ENCODE assay signal across 8 mouse cellular contexts in genomic region chr10:8517591-8518140, GRCm38 (mm10). TPM values are rescaled to one million over a fixed set of nuclear protein-coding genes. Genes with fewer than 3 reads are reported as not detected.
A peak's percentile ranks its signal among the peaks of the same experiment; 100 is the strongest.
DNase-seq lines count a peak whose midpoint lies in the region; ATAC-seq lines count a peak whose summit lies in the region.

No protein-coding gene starts in this region.

- no peaks in the 10 kb centered on the region for H3K9me3 ChIP-seq in embryonic facial prominence, embryonic 10.5 days
- no peaks in the 10 kb centered on the region for H3K9me3 ChIP-seq in intestine, embryonic 14.5 days (ENCODE audit: control insufficient read depth, low read length)
- no peaks in the 10 kb centered on the region for H3K9me3 ChIP-seq in midbrain, embryonic 16.5 days (replicated peaks; ENCODE audit: control insufficient read depth, low read length, poor library complexity, severe bottlenecking)

- peak; percentile 9 to 23 for DNase-seq in layer of hippocampus, postnatal 36 days
- no peak for DNase-seq in layer of hippocampus, postnatal 10 days (ENCODE audit: low spot score in 2 of 2)
- peak; percentile 61 for DNase-seq in R1 (ENCODE audit: low read depth, low spot score)
- DNase-seq in embryonic facial prominence, embryonic 10.5 days (ENCODE audit: low spot score), result no peak
- no peak for DNase-seq in intestine, embryonic 14.5 days (ENCODE audit: low spot score)
- DNase-seq in spleen, adult 18-20 months, result no peak
- DNase-seq in adrenal gland, adult 2 months, result no peak

- H3K4me2 ChIP-seq in intestine, embryonic 14.5 days (ENCODE audit: low read length), result peak overlapping the region; percentile 85
- peak overlapping the region; percentile 64 for H3K4me2 ChIP-seq in midbrain, embryonic 16.5 days (ENCODE audit: low read length)

- peak overlapping the region; percentile 76 for H3K4me3 ChIP-seq in embryonic facial prominence, embryonic 10.5 days
- H3K4me3 ChIP-seq in intestine, embryonic 14.5 days (ENCODE audit: low read depth, low read length), result peak overlapping the region; percentile 72
- peak overlapping the region; percentile 66 for H3K4me3 ChIP-seq in midbrain, embryonic 16.5 days (ENCODE audit: low read depth, low read length)

- under 1% methylated on average over 26 of the region's 26 CpGs for WGBS in embryonic facial prominence, embryonic 10.5 days
- WGBS in intestine, embryonic 14.5 days, result under 1% methylated on average over 26 of the region's 26 CpGs
- 1% methylated on average over 26 of the region's 26 CpGs for WGBS in midbrain, embryonic 16.5 days

- no peak for ATAC-seq in intestine, embryonic 14.5 days (replicated peaks; ENCODE audit: low FRiP score, low TSS enrichment, low read depth)
- ATAC-seq in midbrain, embryonic 16.5 days, result peak; percentile 65

- H3K36me3 ChIP-seq in embryonic facial prominence, embryonic 10.5 days (replicated peaks), result peaks cover 4% of the 10 kb centered on the region; the same call in 1 of the 2 replicates
- H3K36me3 ChIP-seq in intestine, embryonic 14.5 days (ENCODE audit: control insufficient read depth, insufficient read depth, low read length), result no peaks in the 10 kb centered on the region
- H3K36me3 ChIP-seq in midbrain, embryonic 16.5 days (ENCODE audit: control insufficient read depth, insufficient read depth, low read length), result no peaks in the 10 kb centered on the region

- H3K9ac ChIP-seq in intestine, embryonic 14.5 days (ENCODE audit: low read length), result peak overlapping the region; percentile 67
- H3K9ac ChIP-seq in midbrain, embryonic 16.5 days (ENCODE audit: low read depth, low read length), result peak overlapping the region; percentile 62

- peaks cover 33% of the 10 kb centered on the region for H3K4me1 ChIP-seq in embryonic facial prominence, embryonic 10.5 days
- H3K4me1 ChIP-seq in intestine, embryonic 14.5 days (replicated peaks; ENCODE audit: control insufficient read depth, insufficient read depth, low read length), result peaks cover 5% of the 10 kb centered on the region; the same call in 1 of the 2 replicates
- peaks cover 8% of the 10 kb centered on the region; the same call in 1 of the 2 replicates for H3K4me1 ChIP-seq in midbrain, embryonic 16.5 days (ENCODE audit: control insufficient read depth, insufficient read depth, low read length)

- peak overlapping the region; percentile 91 for H3K27ac ChIP-seq in embryonic facial prominence, embryonic 10.5 days (replicated peaks)
- H3K27ac ChIP-seq in intestine, embryonic 14.5 days (ENCODE audit: low read depth), result no peak overlapping the region
- no peak overlapping the region for H3K27ac ChIP-seq in midbrain, embryonic 16.5 days (ENCODE audit: low read length)

- H3K27me3 ChIP-seq in embryonic facial prominence, embryonic 10.5 days (replicated peaks; ENCODE audit: low read depth, poor library complexity, severe bottlenecking), result peaks cover 34% of the 10 kb centered on the region
- peaks cover 12% of the 10 kb centered on the region for H3K27me3 ChIP-seq in intestine, embryonic 14.5 days (replicated peaks; ENCODE audit: control insufficient read depth, insufficient read depth, low read length)
- H3K27me3 ChIP-seq in midbrain, embryonic 16.5 days (ENCODE audit: control insufficient read depth, insufficient read depth, low read depth, low read length), result peaks cover 3% of the 10 kb centered on the region; the same call in 1 of the 2 replicates

RNA-seq across cellular contexts. Expression of gene Ust, which starts 1.0 kb away (rescaled TPM):
- 10 to 100 TPM; 65.9 to 68.1 TPM for total RNA-seq in layer of hippocampus, postnatal 36 days (2021)
- total RNA-seq in layer of hippocampus, postnatal 10 days (2021), result 10 to 100 TPM; 50.0 to 52.6 TPM
- 3.4 and 3.9 TPM in 2 replicates for polyA plus RNA-seq in embryonic facial prominence, embryonic 10.5 days (2016; fragmentation: Nextera tagmentation; extraction: Ambion mirVana)
- polyA plus RNA-seq in intestine, embryonic 14.5 days (2014; fragmentation: Nextera tagmentation; extraction: Ambion mirVana), result 4.8 and 5.1 TPM in 2 replicates
- polyA plus RNA-seq in midbrain, embryonic 16.5 days (2015; fragmentation: Nextera tagmentation; extraction: Ambion mirVana), result 4.8 and 5.0 TPM in 2 replicates
- 1 to 10 TPM; 5.3 to 7.6 TPM for total RNA-seq in adrenal gland, adult 2 months (2021)
- polyA plus RNA-seq in adrenal gland, adult 2 months (2012; rRNA removed), result 2.9 and 3.4 TPM in 2 replicates

Comparison
In these comparisons a context has a peak if more than half of its experiments do, and no peak if none do; other contexts are left out.
1. DNase-seq: peak in layer of hippocampus, postnatal 36 days (2 of 2) and R1 (single experiment); none in layer of hippocampus, postnatal 10 days (0 of 2), embryonic facial prominence, embryonic 10.5 days (single experiment), intestine, embryonic 14.5 days (single experiment), spleen, adult 18-20 months (0 of 2) and adrenal gland, adult 2 months (single experiment).
2. Peak in every context shown above with its lines, with median percentiles within 50 percentile points of each other: H3K4me3 ChIP-seq.